Mouse (Mus musculus) stomach, postnatal 0 days (tissue): ENCODE results near the gene Foxn3. TPM values are rescaled to one million over a fixed set of nuclear protein-coding genes. Genes with fewer than 3 reads are reported as not detected.

Source experiments
- ATAC-seq: fragments of 200-750 bp; cut with Nextera tagmentation; 2 replicates; pipeline ENCODE4 v1.8.0; 2017; ENCODE audit not compliant: low FRiP score, low TSS enrichment
- DNase-seq: peaks from one replicate; pipeline ENCODE4 v3.0.0-alpha.2; 2016; ENCODE audit warnings: low spot score
- H3K27ac ChIP-seq: fragments of 300-500 bp; sonication (generic); replicated peaks from 2 replicates; pipeline ENCODE4 v1.5.1; 2014; ENCODE audit warnings: mild to moderate bottlenecking, control low read depth
- H3K27me3 ChIP-seq: fragments of 300-500 bp; sonication (generic); 2 replicates; pipeline ENCODE4 v1.6.1; 2014; ENCODE audit warnings: low read length; ENCODE audit not compliant: control insufficient read depth, insufficient read depth
- H3K36me3 ChIP-seq: fragments of 300-500 bp; sonication (generic); 2 replicates; pipeline ENCODE4 v1.6.1; 2014; ENCODE audit warnings: low read length, mixed read lengths; ENCODE audit not compliant: control insufficient read depth, insufficient read depth
- H3K4me1 ChIP-seq: fragments of 300-500 bp; sonication (generic); replicated peaks from 2 replicates; pipeline ENCODE4 v1.6.1; 2014; ENCODE audit warnings: antibody characterized with exemption; ENCODE audit not compliant: control insufficient read depth, insufficient read depth
- H3K4me2 ChIP-seq: fragments of 300-500 bp; sonication (generic); replicated peaks from 2 replicates; pipeline ENCODE4 v1.6.1; 2014; ENCODE audit warnings: low read depth, mild to moderate bottlenecking, control low read depth, moderate library complexity
- H3K4me3 ChIP-seq: fragments of 300-500 bp; sonication (generic); 2 replicates; pipeline ENCODE4 v1.5.1; 2014; ENCODE audit warnings: low read depth, low read length, control low read depth
- H3K9ac ChIP-seq: fragments of 300-500 bp; sonication (generic); 2 replicates; pipeline ENCODE4 v1.6.1; 2014; ENCODE audit warnings: mild to moderate bottlenecking, low read length, control low read depth, mixed read lengths
- H3K9me3 ChIP-seq: fragments of 300-500 bp; sonication (generic); 2 replicates; pipeline ENCODE4 v1.6.1; 2016; ENCODE audit warnings: low read length; ENCODE audit not compliant: control insufficient read depth
- CTCF ChIP-seq: IDR thresholded peaks from 2 replicates; pipeline ENCODE4 v1.5.1; 2016; ENCODE audit warnings: antibody characterized with exemption, low read depth, mild to moderate bottlenecking, moderate library complexity
- EP300 ChIP-seq: optimal IDR thresholded peaks from 2 replicates; pipeline ENCODE3; 2016; ENCODE audit warnings: antibody characterized with exemption
- WGBS: fragments of 180-500 bp; shearing (Covaris S2); extraction: QIAGEN DNeasy Blood & Tissue Kit; methylation state at CpG from one replicate; pipeline ENCODE4 v1.1.7; 2014; 5-methylcytosine and 5-hydroxymethylcytosine counted together
- polyA plus RNA-seq: library from polyadenylated mRNA; unstranded; fragments of >200 nt; fragmentation: Nextera tagmentation; extraction: Ambion mirVana; gene quantifications from 2 replicates; pipeline ENCODE4 v1.2.1, GENCODE M21; 2015

Foxn3 gene
- polyA plus RNA-seq, 1 experiment from 2014 or later, result 40.1 TPM

DNA sequence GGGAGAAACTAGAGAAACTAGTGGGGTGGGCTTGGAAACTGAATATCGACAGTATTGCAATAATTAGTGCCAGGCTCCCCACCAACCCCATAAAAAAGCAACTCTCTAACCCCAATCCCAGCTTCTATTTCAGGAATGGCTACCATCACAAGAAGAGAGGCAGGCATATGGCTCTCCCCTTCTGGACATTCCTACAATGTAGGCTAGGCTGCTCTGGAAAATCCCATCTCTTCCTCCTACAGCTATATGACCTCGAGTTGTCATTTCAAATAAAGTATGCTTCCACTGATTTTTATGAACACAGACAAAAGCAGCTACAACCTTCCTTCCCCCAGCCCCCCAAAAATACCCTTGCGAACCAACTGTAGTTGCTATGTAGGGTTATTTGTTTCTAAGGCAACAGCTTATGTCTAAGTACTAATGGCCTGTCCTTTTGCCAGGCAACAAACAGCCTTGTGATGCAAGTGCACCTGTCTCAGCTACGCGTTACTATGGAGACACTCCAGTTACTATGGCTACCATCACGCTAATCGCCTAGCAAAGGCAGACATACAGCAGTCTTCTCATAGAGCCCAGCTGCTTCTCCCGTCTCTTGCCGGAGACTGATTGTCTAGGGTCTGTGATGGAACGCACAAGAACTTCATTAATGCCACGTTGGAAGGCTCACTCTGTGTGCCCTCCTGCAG, 223.6 kb downstream of the Foxn3 start:
- no peaks in the 10 kb centered on the region; the same call in 1 of the 2 replicates for H3K36me3 ChIP-seq
- no peaks in the 10 kb centered on the region for H3K9me3 ChIP-seq
- H3K4me1 ChIP-seq, result peaks cover 7% of the 10 kb centered on the region
- no peak for ATAC-seq
- no peak overlapping the region for H3K27ac ChIP-seq
- no peak overlapping the region for H3K9ac ChIP-seq
- H3K27me3 ChIP-seq, result no peaks in the 10 kb centered on the region
- DNase-seq, result no peak
- no peak overlapping the region for H3K4me3 ChIP-seq
- H3K4me2 ChIP-seq, result no peak overlapping the region
- 86% methylated on average over 11 of the region's 11 CpGs for WGBS
- TF ChIP-seq CTCF (no peak), EP300 (no peak)

DNA sequence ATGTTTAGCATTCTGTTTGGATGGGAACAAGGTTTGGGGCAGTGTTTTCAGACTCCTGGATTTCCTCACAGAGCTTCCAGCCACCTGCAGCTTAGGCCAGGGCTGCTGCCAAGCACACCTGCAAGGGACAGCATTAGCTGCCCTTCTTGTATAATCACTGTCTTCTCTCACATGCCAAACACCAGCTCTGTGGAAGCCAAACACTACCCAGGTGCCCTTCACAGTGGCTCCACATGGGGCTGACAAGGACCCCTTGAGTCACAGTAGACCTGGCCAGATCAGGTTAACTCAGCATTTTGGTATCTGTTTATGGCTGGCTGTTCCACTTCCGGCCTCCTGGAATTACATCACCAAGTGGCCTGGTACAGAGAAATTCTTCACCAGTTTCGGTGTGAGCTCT, 224.6 kb downstream of the Foxn3 start:
- no peak for TF ChIP-seq EP300
- TF ChIP-seq CTCF, result no peak
- Histone ChIP-seq H3K27me3 (no peaks in the 10 kb centered on the region), H3K4me1 (peaks cover 8% of the 10 kb centered on the region), H3K27ac (0 out of 2 replicates have a peak overlapping the region, but pooled peaks have one; percentile 30), H3K9ac (no peak overlapping the region), H3K9me3 (no peaks in the 10 kb centered on the region), H3K36me3 (no peaks in the 10 kb centered on the region; the same call in 1 of the 2 replicates), H3K4me3 (no peak overlapping the region), H3K4me2 (no peak overlapping the region)
- no peak for DNase-seq
- WGBS, result 83% methylated on average over 2 of the region's 2 CpGs
- ATAC-seq, result no peak

DNA sequence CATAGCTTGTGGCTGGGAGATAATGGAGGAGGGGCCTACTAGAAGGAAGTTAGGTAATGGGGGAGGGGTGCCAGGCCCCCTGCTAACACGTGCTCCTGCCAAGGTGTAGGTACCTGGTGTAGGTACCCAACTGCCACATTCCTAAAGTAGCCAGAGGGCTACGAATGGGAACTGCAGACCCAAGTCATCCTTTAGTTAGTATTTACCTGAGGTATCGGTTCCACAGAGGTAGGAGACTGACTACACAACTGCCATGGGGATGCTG, 226.3 kb downstream of the Foxn3 start:
- Histone ChIP-seq H3K9ac (no peak overlapping the region), H3K36me3 (no peaks in the 10 kb centered on the region; the same call in 1 of the 2 replicates), H3K27me3 (no peaks in the 10 kb centered on the region), H3K27ac (peak overlapping the region; percentile 71; the same call in 1 of the 2 replicates), H3K4me3 (no peak overlapping the region), H3K4me1 (peaks cover 8% of the 10 kb centered on the region), H3K4me2 (no peak overlapping the region), H3K9me3 (no peaks in the 10 kb centered on the region)
- WGBS, result 87% methylated on average over 3 of the region's 3 CpGs
- TF ChIP-seq CTCF (no peak), EP300 (no peak)
- ATAC-seq, result no peak
- DNase-seq, result no peak

DNA sequence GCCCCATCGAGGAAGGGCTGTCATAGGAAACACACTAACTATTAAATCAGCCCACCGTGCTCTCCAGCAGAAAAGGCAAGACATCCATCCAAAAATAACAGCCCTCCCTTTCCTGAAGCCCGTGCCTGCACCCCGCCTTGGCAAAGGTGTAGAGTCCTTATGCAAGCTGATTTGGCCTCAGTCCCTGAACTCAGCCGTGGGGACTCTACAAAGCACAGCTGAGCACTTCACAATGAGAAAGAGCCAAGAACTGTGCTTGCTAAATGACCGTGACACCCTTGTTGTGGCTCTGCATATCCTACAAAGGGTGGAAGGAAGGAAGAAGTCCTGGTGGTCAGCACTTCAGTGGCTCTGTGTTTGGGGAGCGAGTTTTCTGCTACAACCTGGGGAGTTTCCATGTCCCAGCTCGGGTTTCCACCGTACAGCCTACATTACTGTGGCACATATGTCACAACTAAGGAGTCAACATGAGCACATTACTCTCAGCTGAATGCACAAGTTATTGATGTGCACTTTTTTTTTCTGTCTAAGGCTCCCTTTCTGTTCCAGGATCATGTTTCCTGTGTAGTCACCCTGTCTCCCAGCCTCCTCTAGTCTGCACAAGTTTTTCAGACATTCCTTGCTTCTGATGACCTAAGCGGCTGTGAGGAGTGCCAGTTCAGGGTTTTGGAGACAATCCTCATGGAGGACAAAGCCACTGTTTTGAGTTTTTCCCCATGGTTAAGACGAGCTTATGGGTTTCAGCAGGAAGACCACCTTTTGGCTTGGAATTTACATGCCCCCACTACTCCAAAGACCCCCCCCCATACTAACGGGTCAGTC, 226.8 kb downstream of the Foxn3 start:
- no peak overlapping the region for H3K9ac ChIP-seq
- no peaks in the 10 kb centered on the region; the same call in 1 of the 2 replicates for H3K36me3 ChIP-seq
- peaks cover 8% of the 10 kb centered on the region for H3K4me1 ChIP-seq
- no peak overlapping the region for H3K4me2 ChIP-seq
- DNase-seq (no peak), ATAC-seq (peak; percentile 69; the same call in 1 of the 2 replicates)
- H3K27me3 ChIP-seq, result no peaks in the 10 kb centered on the region
- peak overlapping the region; percentile 77 for H3K27ac ChIP-seq
- H3K4me3 ChIP-seq, result no peak overlapping the region
- H3K9me3 ChIP-seq, result no peaks in the 10 kb centered on the region
- 26% methylated on average over 12 of the region's 12 CpGs for WGBS
- TF ChIP-seq EP300, result no peak
- TF ChIP-seq CTCF, result no peak

DNA sequence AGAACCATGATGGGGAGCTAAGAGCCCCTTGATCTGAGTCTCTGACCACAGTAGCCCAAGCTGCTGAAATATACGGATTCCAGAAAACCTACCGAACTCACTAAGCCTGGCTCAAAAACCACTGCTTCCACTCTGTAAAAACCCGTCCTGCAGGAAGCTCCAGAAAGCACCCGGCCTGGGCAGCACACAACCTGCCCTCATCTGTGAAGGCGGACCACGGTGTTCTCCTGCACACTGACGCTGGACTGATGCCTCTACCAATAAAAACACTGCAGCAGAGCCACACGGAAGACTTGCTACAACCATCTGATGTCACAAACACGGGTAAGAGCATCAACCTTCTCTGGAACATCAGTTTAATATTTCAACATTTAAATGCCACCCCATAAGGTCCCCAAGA, 227.8 kb downstream of the Foxn3 start:
- Histone ChIP-seq H3K36me3 (peaks cover 2% of the 10 kb centered on the region), H3K4me2 (no peak overlapping the region), H3K9ac (no peak overlapping the region), H3K4me1 (peaks cover 11% of the 10 kb centered on the region), H3K9me3 (no peaks in the 10 kb centered on the region), H3K27ac (no peak overlapping the region), H3K4me3 (no peak overlapping the region), H3K27me3 (no peaks in the 10 kb centered on the region)
- WGBS, result 64% methylated on average over 9 of the region's 9 CpGs
- TF ChIP-seq CTCF, result no peak
- TF ChIP-seq EP300, result no peak
- DNase-seq (no peak), ATAC-seq (no peak)

DNA sequence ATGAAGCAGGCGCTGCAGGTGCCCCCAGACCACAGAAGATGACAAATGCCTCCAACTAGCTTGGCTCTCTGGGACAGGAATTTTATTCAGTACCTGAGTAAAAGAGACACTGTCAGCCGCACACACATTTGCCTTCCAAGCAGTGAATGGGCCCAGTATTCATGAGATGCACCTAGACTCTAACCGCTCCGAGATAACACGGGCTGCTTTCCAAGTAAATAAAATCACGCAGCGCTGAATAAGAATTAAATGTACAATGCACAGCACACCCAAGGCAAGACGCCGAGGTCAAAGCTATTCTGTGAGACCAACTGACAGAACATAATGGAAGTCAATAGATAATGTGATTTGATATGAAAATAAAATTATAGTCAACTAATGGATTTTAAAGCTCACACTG, 229.4 kb downstream of the Foxn3 start:
- Histone ChIP-seq H3K9me3 (no peaks in the 10 kb centered on the region), H3K9ac (no peak overlapping the region), H3K4me3 (no peak overlapping the region), H3K27me3 (no peaks in the 10 kb centered on the region), H3K36me3 (peaks cover 2% of the 10 kb centered on the region; the same call in 1 of the 2 replicates), H3K4me1 (peaks cover 11% of the 10 kb centered on the region), H3K27ac (no peak overlapping the region), H3K4me2 (no peak overlapping the region)
- DNase-seq, result no peak
- TF ChIP-seq CTCF (no peak), EP300 (no peak)
- WGBS, result 62% methylated on average over 9 of the region's 9 CpGs
- no peak for ATAC-seq
